Mouse (Mus musculus): ENCODE measurements at regions not wholly inside any gene's neighbourhood (a gene's known extent, or its start where the extent isn't known, plus 50 kb on each side); places are given as distances from the start of the nearest gene placed in this dataset.
A peak's percentile ranks its signal among the peaks of the same experiment; 100 is the strongest.

- no peak for DNase-seq (ENCODE audit: low spot score)
Measured at GRCm38 (mm10) chr1:75889847-75890591, 344.0 kb downstream of the Slc4a3 start.

GRCm38 (mm10) chr1:75890636-75891276 lies 344.7 kb downstream of the Slc4a3 start:
- DNase-seq (ENCODE audit: low spot score), result no peak

GRCm38 (mm10) chr1:75895550-75895949 lies 349.5 kb downstream of the Slc4a3 start:
- DNase-seq (ENCODE audit: low spot score), result no peak

GRCm38 (mm10) chr1:75901146-75901545 lies 355.1 kb downstream of the Slc4a3 start:
- DNase-seq (ENCODE audit: low spot score), result no peak

GRCm38 (mm10) chr1:75905699-75906470 lies 359.8 kb downstream of the Slc4a3 start:
- DNase-seq (ENCODE audit: low spot score), result no peak

- no peak for DNase-seq (ENCODE audit: low spot score)
Measured at GRCm38 (mm10) chr1:75915311-75915710, 369.2 kb downstream of the Slc4a3 start.

- no peak for DNase-seq (ENCODE audit: low spot score)
Measured at GRCm38 (mm10) chr1:75916181-75916580, 370.1 kb downstream of the Slc4a3 start.

- no peak for DNase-seq (ENCODE audit: low spot score)
Measured at GRCm38 (mm10) chr1:75919134-75919533, 373.1 kb downstream of the Slc4a3 start.

GRCm38 (mm10) chr1:75925046-75925445 lies 379.0 kb downstream of the Slc4a3 start:
- no peak for DNase-seq (ENCODE audit: low spot score)

- peak; percentile 97 for DNase-seq (ENCODE audit: low spot score)
Measured at GRCm38 (mm10) chr1:75925802-75926201, 379.7 kb downstream of the Slc4a3 start.

- no peak for DNase-seq (ENCODE audit: low spot score)
Measured at GRCm38 (mm10) chr1:75931852-75932251, 385.8 kb downstream of the Slc4a3 start.

- DNase-seq (ENCODE audit: low spot score), result peak; percentile 9
Measured at GRCm38 (mm10) chr1:75933831-75934230, 387.8 kb downstream of the Slc4a3 start.

- no peak for DNase-seq (ENCODE audit: low spot score)
Measured at GRCm38 (mm10) chr1:75934761-75935160, 388.7 kb downstream of the Slc4a3 start.

- DNase-seq (ENCODE audit: low spot score), result no peak
Measured at GRCm38 (mm10) chr1:75935866-75936265, 389.8 kb downstream of the Slc4a3 start.

- DNase-seq (ENCODE audit: low spot score), result no peak
Measured at GRCm38 (mm10) chr1:75936596-75936995, 390.5 kb downstream of the Slc4a3 start.

GRCm38 (mm10) chr1:75937331-75937730 lies 391.3 kb downstream of the Slc4a3 start:
- DNase-seq (ENCODE audit: low spot score), result no peak

- no peak for DNase-seq (ENCODE audit: low spot score)
Measured at GRCm38 (mm10) chr1:75946290-75946839, 400.3 kb downstream of the Slc4a3 start.

GRCm38 (mm10) chr1:75978203-75978986 lies 432.3 kb downstream of the Slc4a3 start:
- DNase-seq (ENCODE audit: low spot score), result no peak

GRCm38 (mm10) chr1:75983057-75983456 lies 437.0 kb downstream of the Slc4a3 start:
- DNase-seq (ENCODE audit: low spot score), result no peak

- no peak for DNase-seq (ENCODE audit: low spot score)
Measured at GRCm38 (mm10) chr1:75983487-75983886, 437.4 kb downstream of the Slc4a3 start.

GRCm38 (mm10) chr1:75988496-75988895 lies 442.4 kb downstream of the Slc4a3 start:
- DNase-seq (ENCODE audit: low spot score), result no peak

- no peak for DNase-seq (ENCODE audit: low spot score)
Measured at GRCm38 (mm10) chr1:75992039-75992438, 446.0 kb downstream of the Slc4a3 start.

Measured in ovary, postnatal 14 days (tissue).